11 mouse cellular contexts compared by ENCODE assay signal in the genomic region with DNA sequence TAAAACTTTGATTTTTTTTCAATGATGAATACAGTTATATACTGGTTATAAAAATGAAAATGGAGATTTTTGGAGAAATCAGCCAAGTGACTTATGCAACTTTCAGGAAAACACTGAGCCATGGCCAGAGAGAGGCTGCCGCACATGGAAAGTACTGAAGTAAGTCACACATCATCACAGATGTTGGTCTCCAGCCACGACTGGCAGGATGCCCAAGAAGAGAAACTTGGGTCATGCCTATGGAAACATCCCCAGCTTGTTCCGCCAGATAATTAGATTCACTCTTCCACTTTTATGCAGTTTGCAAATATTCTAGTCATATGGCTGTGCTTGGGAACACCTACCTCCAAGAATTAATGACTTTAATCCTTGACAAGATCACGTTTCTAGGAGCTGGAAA.
DNase-seq lines count a peak whose midpoint lies in the region; ATAC-seq and TF ChIP-seq lines count a peak whose summit lies in the region.
"Had no signal": no experiment of that assay in that cellular context is flagged by ENCODE, and none has a peak within 500 bp of the region (broad histone marks: within the 10 kb centered on the region; RNA-seq: fewer than 3 reads in every experiment).

No protein-coding gene starts in this region.

- no peaks in the 10 kb centered on the region for H3K36me3 ChIP-seq in lung, postnatal 0 days (ENCODE audit: insufficient read depth, low read length)
- H3K36me3 ChIP-seq in intestine, embryonic 16.5 days (ENCODE audit: control insufficient read depth, insufficient read depth, low read length), result no peaks in the 10 kb centered on the region
- no peaks in the 10 kb centered on the region for H3K36me3 ChIP-seq in hindbrain, embryonic 13.5 days
- H3K36me3 ChIP-seq: heart, embryonic 15.5 days had no signal

- no peak overlapping the region for H3K4me3 ChIP-seq in lung, postnatal 0 days (ENCODE audit: low read depth, low read length)
- H3K4me3 ChIP-seq in intestine, embryonic 16.5 days (ENCODE audit: low read length), result no peak overlapping the region
- H3K4me3 ChIP-seq in hindbrain, embryonic 13.5 days, result no peak overlapping the region
- H3K4me3 ChIP-seq: heart, embryonic 15.5 days had no signal

- no peaks in the 10 kb centered on the region for H3K9me3 ChIP-seq in lung, postnatal 0 days (ENCODE audit: low read length)
- no peaks in the 10 kb centered on the region for H3K9me3 ChIP-seq in intestine, embryonic 16.5 days (ENCODE audit: control insufficient read depth, low read length)
- H3K9me3 ChIP-seq in hindbrain, embryonic 13.5 days, result peaks cover 8% of the 10 kb centered on the region; the same call in 1 of the 2 replicates
- H3K9me3 ChIP-seq: heart, embryonic 15.5 days had no signal

- TF ChIP-seq EP300 in lung, postnatal 0 days (IDR thresholded peaks at IDR 0.05), result no peak; the same call in 1 of the 2 replicates

- ATAC-seq in lung, postnatal 0 days, result peak; percentile 84
- ATAC-seq in intestine, embryonic 16.5 days, result no peak
- no peak for ATAC-seq in hindbrain, embryonic 13.5 days (ENCODE audit: low FRiP score)
- ATAC-seq: inflammation-experienced regulatory T-cells, adult 6 months; Patski had no signal

- H3K4me1 ChIP-seq in lung, postnatal 0 days (ENCODE audit: insufficient read depth, low read depth, low read length), result no peaks in the 10 kb centered on the region
- no peaks in the 10 kb centered on the region for H3K4me1 ChIP-seq in intestine, embryonic 16.5 days (ENCODE audit: control insufficient read depth, insufficient read depth, low read length)
- no peaks in the 10 kb centered on the region for H3K4me1 ChIP-seq in hindbrain, embryonic 13.5 days (replicated peaks)
- H3K4me1 ChIP-seq: heart, embryonic 15.5 days had no signal

- intact Hi-C loops in gastrocnemius, postnatal 14 days (cut with DNase I; ENCODE audit: low total_unique reads), result no loop called here

- WGBS in lung, postnatal 0 days, result 52% methylated on average over 4 of the region's 4 CpGs
- WGBS in intestine, embryonic 16.5 days, result 68% methylated on average over 4 of the region's 4 CpGs
- 84% methylated on average over 4 of the region's 4 CpGs for WGBS in hindbrain, embryonic 13.5 days

- H3K9ac ChIP-seq in lung, postnatal 0 days (replicated peaks; ENCODE audit: low read depth), result no peak overlapping the region
- no peak overlapping the region for H3K9ac ChIP-seq in intestine, embryonic 16.5 days (ENCODE audit: low read depth, low read length)
- no peak overlapping the region for H3K9ac ChIP-seq in hindbrain, embryonic 13.5 days
- H3K9ac ChIP-seq: heart, embryonic 15.5 days had no signal

- TF ChIP-seq CTCF in lung, postnatal 0 days (IDR thresholded peaks at IDR 0.05), result no peak

- H3K4me2 ChIP-seq in lung, postnatal 0 days (replicated peaks; ENCODE audit: low read depth, low read length), result no peak overlapping the region
- no peak overlapping the region for H3K4me2 ChIP-seq in intestine, embryonic 16.5 days (ENCODE audit: low read depth, low read length)
- no peak overlapping the region for H3K4me2 ChIP-seq in hindbrain, embryonic 13.5 days
- H3K4me2 ChIP-seq: heart, embryonic 15.5 days had no signal

- H3K27me3 ChIP-seq in lung, postnatal 0 days (replicated peaks; ENCODE audit: insufficient read depth, low read length), result no peaks in the 10 kb centered on the region
- no peaks in the 10 kb centered on the region for H3K27me3 ChIP-seq in intestine, embryonic 16.5 days (replicated peaks; ENCODE audit: control insufficient read depth, insufficient read depth, low read length)
- H3K27me3 ChIP-seq in hindbrain, embryonic 13.5 days, result no peaks in the 10 kb centered on the region
- H3K27me3 ChIP-seq: heart, embryonic 15.5 days; Patski had no signal

- peak; percentile 16 for DNase-seq in kidney, postnatal 10 days
- DNase-seq in kidney, adult 9 months, result no peak
- DNase-seq in adipocyte (ENCODE audit: low spot score), result peak; percentile 64
- peak; percentile 28 for DNase-seq in gastrocnemius, postnatal 14 days
- peak; percentile 84 for DNase-seq in lung, postnatal 0 days (ENCODE audit: low spot score)
- no peak for DNase-seq in right cerebral cortex, adult 18-20 months

- H3K27ac ChIP-seq in lung, postnatal 0 days (ENCODE audit: low read length), result no peak overlapping the region
- H3K27ac ChIP-seq in intestine, embryonic 16.5 days (ENCODE audit: low read length), result no peak overlapping the region
- H3K27ac ChIP-seq in hindbrain, embryonic 13.5 days, result no peak overlapping the region
- H3K27ac ChIP-seq: heart, embryonic 15.5 days had no signal

Comparison
In these comparisons a context has a peak if more than half of its experiments do, and no peak if none do; other contexts are left out.
1. DNase-seq: peak in kidney, postnatal 10 days (single experiment), adipocyte (single experiment), gastrocnemius, postnatal 14 days (single experiment) and lung, postnatal 0 days (single experiment); none in kidney, adult 9 months (single experiment) and right cerebral cortex, adult 18-20 months (single experiment).